Mouse (Mus musculus): Measurements from ENCODE around the gene Ica1. TPM values are rescaled to one million over a fixed set of nuclear protein-coding genes. Genes with fewer than 3 reads are reported as not detected.

Ica1 gene
- polyA plus RNA-seq, 1 experiment from 2014 or later, result 15.6 TPM

DNA sequence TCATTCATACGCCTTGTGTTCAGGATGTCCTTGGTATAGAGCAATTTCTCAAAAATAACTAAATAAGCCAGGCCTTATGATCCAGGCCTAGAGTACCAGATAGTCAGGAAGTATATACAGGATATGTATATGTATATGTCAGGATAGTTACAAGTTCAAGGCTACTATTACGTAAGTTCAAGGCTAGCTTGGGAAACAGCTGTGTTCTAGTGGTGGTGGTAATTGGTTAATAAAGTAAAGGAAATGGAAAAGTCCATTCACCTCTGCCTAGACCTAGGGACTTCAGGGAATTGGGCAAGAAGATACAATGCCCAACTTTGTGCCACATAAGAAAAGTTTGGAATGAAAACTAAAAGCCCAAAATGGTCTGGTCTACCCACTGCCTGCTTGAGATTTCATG lies 61.7 kb downstream of the Ica1 start:
- ATAC-seq (ENCODE audit: insufficient number of reproducible peaks, low FRiP score, low TSS enrichment, low read depth), result no peak
- Histone ChIP-seq H3K27me3 (no peaks in the 10 kb centered on the region), H3K4me2 (no peak overlapping the region), H3K4me3 (no peak overlapping the region), H3K4me1 (no peaks in the 10 kb centered on the region), H3K36me3 (no peaks in the 10 kb centered on the region), H3K27ac (no peak overlapping the region), H3K9me3 (no peaks in the 10 kb centered on the region), H3K9ac (no peak overlapping the region)
- WGBS, result 82% methylated on average over 2 of the region's 2 CpGs

DNA sequence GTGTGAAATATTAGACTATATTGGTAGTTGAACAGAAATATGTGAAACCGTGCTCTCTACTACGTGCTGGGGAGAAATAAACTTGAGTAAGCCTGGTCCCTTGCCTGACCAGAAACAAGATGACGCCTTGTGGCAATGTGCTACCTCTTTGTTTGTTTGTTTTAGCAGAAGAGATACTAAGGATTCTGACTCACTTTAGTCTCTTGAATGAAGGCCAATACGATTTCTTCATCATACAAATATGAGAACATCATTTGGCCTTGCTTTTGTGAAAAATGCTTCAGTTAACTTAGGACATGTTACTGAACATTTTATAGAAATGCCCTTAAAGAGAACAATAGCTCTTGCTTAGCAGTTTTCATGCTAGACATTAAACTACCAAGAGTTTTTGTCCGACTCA lies 67.0 kb downstream of the Ica1 start:
- no peaks in the 10 kb centered on the region for H3K4me1 ChIP-seq
- WGBS, result 85% methylated on average over 5 of the region's 5 CpGs
- no peak overlapping the region for H3K4me3 ChIP-seq
- H3K9ac ChIP-seq, result no peak overlapping the region
- H3K27me3 ChIP-seq, result no peaks in the 10 kb centered on the region
- H3K36me3 ChIP-seq, result no peaks in the 10 kb centered on the region
- ATAC-seq (ENCODE audit: insufficient number of reproducible peaks, low FRiP score, low TSS enrichment, low read depth), result no peak
- H3K27ac ChIP-seq, result no peak overlapping the region
- no peaks in the 10 kb centered on the region for H3K9me3 ChIP-seq
- no peak overlapping the region for H3K4me2 ChIP-seq

DNA sequence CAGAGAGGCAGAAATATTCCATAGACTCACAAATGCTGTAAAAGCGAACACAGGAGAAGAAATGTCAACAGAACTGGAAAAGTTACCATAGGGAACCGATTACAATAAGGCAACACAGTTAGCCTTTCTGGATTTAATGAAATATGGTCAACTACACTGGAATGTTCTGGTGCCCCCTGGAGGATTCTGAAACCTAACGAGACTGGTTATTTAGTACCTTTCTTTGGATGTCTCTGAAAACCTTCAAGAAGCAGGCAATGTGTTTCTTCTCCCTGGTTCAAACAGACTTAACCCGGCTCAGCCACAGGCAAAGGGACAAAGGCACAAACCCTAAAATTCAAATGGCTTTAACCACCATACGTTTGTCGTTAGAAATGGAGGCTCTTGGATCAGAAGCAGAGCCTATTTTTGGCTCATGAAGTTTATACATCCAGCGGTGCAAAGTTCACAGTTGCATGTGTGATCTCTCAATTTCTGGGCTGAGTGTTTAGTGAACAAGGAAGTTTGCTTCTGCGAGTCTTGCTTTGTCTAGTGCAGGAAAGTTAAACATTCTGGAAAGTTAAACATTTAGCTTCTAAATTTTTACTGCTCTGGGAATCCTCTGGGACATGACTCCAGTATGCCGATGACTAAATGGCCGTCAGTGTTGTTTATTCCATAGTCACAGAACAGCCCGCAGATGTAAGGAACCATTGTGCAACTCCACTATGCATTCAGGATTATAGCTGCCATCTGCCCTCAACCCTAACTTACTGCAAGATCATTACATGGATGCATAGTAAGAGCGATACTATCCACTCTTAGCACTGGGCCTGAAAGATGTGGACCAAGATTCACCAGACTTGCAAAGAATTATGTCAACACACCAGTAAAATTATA lies 83.4 kb downstream of the Ica1 start:
- WGBS, result 26% methylated on average over 12 of the region's 12 CpGs
- Histone ChIP-seq H3K36me3 (no peaks in the 10 kb centered on the region), H3K27ac (peak overlapping the region; percentile 85), H3K4me2 (no peak overlapping the region), H3K4me1 (peaks cover 14% of the 10 kb centered on the region), H3K9ac (no peak overlapping the region), H3K27me3 (no peaks in the 10 kb centered on the region), H3K9me3 (no peaks in the 10 kb centered on the region), H3K4me3 (no peak overlapping the region)
- 0 out of 2 replicates have a peak, but pooled peaks have one; percentile 14 for ATAC-seq (ENCODE audit: insufficient number of reproducible peaks, low FRiP score, low TSS enrichment, low read depth)

DNA sequence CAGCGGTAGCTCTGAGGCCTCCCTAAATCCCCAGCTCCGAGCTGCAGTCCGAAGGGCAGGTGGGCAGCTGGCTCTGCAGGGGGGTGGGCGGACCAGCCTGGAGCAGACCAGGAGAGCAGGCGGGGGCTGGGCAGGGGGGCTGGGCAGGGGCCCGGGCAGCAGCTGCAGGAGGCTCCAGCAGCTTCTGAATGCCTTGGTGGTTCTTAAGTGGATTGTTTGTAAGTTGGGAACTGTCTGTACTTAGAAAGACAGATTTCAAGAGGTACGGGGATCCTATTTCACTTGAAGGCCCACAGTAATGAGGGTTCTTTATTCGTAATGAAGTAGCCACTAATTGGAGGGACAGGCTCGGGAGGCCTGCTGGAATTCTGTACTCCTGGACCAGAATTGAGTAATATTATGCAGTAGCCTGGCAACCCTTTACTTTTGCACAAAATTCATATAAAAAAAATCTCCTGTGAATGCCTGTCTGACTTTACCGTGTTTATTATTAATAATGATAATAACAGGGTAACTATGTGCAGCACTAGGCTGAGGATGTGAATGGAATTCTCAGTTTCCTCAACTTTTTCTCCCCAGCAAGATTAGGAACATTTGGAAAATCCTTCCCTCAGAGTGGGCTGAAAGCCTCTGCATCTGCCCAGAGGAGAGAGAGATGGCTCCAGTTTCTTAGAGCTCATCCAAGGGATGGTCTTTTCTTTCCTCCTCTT lies 84.2 kb downstream of the Ica1 start:
- Histone ChIP-seq H3K9me3 (no peaks in the 10 kb centered on the region), H3K4me3 (no peak overlapping the region), H3K27ac (peak overlapping the region; percentile 85), H3K27me3 (no peaks in the 10 kb centered on the region), H3K4me1 (peaks cover 14% of the 10 kb centered on the region), H3K4me2 (no peak overlapping the region), H3K9ac (no peak overlapping the region), H3K36me3 (no peaks in the 10 kb centered on the region)
- ATAC-seq (ENCODE audit: insufficient number of reproducible peaks, low FRiP score, low TSS enrichment, low read depth), result peak; percentile 67; the same call in 1 of the 2 replicates
- 16% methylated on average over 10 of the region's 10 CpGs for whole genome bisulfite sequencing

DNA sequence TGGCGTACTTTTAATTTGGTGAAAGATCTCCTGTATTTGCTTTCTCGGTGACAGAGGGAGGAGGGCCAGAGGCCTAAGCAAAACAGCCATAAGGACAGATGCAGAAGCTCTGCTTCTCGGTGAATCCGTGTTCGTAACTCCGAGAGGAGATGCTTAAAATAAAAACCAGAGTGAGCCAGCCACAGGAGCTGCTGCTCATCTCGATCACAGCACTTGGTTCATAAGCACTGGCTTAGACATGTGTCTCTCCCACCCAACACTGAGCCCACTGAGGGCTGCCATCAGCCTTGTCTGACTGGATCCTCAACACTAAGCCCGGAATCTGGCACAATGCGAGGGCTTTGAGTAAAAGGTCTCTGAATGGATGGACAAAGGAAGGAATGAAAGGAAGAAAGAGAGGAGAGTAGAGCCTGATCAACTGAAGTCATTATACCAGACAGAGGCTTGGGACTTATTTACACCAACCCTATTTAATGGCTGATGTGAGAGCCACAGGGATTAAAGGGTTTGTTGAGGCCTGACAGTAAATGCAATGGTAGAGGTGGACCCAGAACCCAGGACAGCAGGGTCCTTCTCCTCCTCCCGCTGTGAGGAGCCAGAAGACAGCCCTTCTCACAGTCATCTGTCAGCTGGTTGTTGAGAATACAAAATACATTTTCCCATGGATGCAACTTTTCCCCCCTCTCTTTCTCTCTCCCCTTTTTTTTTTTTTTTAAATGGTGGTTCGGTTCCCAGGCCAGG lies 85.0 kb downstream of the Ica1 start:
- H3K4me3 ChIP-seq, result no peak overlapping the region
- WGBS, result 58% methylated on average over 11 of the region's 11 CpGs
- H3K27me3 ChIP-seq, result no peaks in the 10 kb centered on the region
- no peaks in the 10 kb centered on the region for H3K9me3 ChIP-seq
- no peak overlapping the region for H3K9ac ChIP-seq
- no peak for ATAC-seq (ENCODE audit: insufficient number of reproducible peaks, low FRiP score, low TSS enrichment, low read depth)
- H3K4me1 ChIP-seq, result peaks cover 14% of the 10 kb centered on the region
- H3K4me2 ChIP-seq, result no peak overlapping the region
- no peaks in the 10 kb centered on the region for H3K36me3 ChIP-seq
- peak overlapping the region; percentile 85 for H3K27ac ChIP-seq

DNA sequence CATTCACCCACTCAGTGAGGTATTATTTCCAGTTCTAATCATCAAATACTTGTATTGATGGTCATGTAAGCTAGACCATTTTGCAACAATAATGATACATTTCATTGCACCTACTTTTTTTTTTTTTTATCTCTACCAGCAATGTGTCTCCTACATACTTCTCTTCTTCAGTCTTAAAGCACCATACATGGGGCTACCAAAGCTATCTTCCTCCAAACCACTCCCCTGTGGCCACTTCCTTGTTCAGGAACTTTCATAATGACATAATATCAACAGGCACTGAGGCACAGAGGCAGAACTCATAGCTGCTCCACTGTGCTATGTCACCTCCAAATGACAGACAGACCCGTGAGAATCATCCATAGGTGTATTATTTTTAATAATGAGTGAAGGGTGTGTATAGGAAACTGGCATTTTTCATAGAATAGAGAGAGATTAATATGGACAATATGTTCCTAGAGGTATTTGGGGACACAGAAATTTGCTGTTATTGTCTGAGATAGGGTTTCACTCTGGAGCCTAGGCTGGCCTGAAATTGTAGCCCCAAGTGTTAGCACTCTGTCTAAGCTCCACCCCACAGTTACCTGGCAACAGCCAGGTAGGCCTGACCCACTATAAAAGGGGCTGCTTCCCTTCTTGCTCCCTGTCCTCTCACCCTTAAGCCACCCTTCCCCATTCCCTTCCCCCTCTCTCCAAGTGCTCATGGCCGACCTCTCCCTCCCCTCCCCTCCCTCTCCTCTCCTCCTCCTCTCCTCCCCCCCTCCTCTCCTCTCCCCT lies 86.9 kb downstream of the Ica1 start:
- peaks cover 16% of the 10 kb centered on the region for H3K4me1 ChIP-seq
- H3K27me3 ChIP-seq, result no peaks in the 10 kb centered on the region
- no peaks in the 10 kb centered on the region for H3K36me3 ChIP-seq
- H3K27ac ChIP-seq, result no peak overlapping the region
- H3K9me3 ChIP-seq, result no peaks in the 10 kb centered on the region
- 62% methylated on average over 2 of the region's 2 CpGs for WGBS
- H3K4me3 ChIP-seq, result no peak overlapping the region
- H3K4me2 ChIP-seq, result no peak overlapping the region
- no peak for ATAC-seq (ENCODE audit: insufficient number of reproducible peaks, low FRiP score, low TSS enrichment, low read depth)
- no peak overlapping the region for H3K9ac ChIP-seq

DNA sequence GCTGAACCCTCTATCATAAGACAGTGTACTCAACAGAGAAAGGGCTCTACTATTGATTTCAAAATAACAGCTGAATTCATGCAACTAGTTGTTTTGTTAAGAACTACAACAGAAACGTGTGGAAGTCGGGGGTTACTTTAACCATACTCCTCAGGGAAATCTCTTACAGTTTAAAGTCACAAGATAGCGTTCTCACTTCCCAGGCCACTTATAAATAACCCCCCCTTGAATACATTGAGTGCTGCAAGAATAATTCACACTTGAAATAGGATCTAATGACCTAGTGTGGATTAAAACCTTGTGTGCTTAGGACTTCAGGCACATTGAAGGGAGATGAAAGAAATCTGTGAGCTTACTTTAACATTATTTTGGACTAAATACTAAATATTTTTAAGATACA lies 87.8 kb downstream of the Ica1 start:
- Histone ChIP-seq H3K4me1 (peaks cover 16% of the 10 kb centered on the region), H3K36me3 (no peaks in the 10 kb centered on the region), H3K27me3 (no peaks in the 10 kb centered on the region), H3K27ac (no peak overlapping the region), H3K4me3 (no peak overlapping the region), H3K4me2 (no peak overlapping the region), H3K9ac (no peak overlapping the region), H3K9me3 (no peaks in the 10 kb centered on the region)
- no peak for ATAC-seq (ENCODE audit: insufficient number of reproducible peaks, low FRiP score, low TSS enrichment, low read depth)
- 37% methylated on average over 3 of the region's 3 CpGs for WGBS

DNA sequence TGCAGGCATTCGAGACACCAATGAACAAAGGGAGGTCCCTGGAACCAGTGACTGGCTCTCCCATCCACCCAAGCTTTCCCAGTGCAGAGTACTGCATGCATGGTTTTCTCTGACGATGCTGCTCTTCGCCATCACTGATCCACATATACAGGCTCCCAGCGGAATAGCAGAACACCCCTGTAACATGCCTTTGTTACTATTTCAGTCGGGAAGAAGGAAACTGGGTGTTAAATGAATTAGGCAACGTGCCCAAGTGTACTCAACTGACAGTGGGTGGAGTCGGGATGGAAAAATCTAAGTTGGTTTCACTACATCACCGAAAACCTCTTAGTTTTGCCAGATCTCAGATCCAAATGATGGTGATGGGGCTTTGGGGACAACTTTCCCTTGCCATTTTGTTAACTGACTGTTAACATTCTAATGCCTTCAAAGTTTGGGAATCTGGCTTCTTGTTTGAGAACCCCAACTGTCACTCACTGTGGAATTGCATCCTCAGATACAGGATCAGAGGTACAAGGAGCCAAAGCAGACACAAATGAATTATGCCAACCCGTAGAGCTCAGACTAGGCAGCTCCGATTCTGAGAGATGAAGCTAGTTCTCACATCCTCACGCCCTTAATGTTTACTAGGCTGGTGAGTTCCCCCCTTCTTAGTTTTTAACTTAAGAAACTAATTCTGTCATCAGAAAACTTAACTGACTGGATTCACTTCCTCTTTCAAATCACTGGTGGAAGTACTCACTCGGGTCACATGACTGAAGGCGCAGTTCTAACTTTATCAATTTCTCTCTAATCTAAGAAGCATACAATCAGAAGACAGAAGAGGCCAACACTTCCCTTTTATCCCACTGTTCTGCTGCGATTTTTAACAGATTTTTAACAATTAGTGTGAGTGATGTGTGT lies 91.4 kb downstream of the Ica1 start:
- no peak for ATAC-seq (ENCODE audit: insufficient number of reproducible peaks, low FRiP score, low TSS enrichment, low read depth)
- Histone ChIP-seq H3K27me3 (no peaks in the 10 kb centered on the region), H3K9ac (no peak overlapping the region), H3K27ac (no peak overlapping the region), H3K4me3 (no peak overlapping the region), H3K4me2 (no peak overlapping the region), H3K9me3 (no peaks in the 10 kb centered on the region), H3K4me1 (peaks cover 5% of the 10 kb centered on the region; the same call in 1 of the 2 replicates), H3K36me3 (no peaks in the 10 kb centered on the region)
- 73% methylated on average over 14 of the region's 14 CpGs for WGBS

DNA sequence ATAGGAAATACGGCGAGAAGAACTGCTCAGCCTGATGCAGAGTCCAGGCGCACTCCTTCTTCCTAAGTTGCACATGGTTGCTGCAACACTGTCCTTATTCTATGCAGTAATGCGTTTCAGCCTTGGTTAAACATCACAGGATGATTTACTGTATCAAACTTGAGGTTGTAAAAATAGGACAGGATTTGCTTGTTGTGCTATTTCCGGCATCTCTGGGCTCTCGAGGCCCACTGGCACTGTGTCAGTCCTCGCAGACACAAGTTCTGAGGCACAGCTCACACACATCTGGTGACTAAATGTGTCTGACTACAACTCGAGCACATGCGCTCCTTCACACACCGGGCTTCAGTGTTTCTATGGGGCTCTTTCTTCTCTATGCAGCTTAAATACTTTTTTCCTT lies 94.9 kb downstream of the Ica1 start:
- peaks cover 5% of the 10 kb centered on the region; the same call in 1 of the 2 replicates for H3K4me1 ChIP-seq
- H3K36me3 ChIP-seq, result no peaks in the 10 kb centered on the region
- peak; percentile 72 for ATAC-seq (ENCODE audit: insufficient number of reproducible peaks, low FRiP score, low TSS enrichment, low read depth)
- H3K27me3 ChIP-seq, result no peaks in the 10 kb centered on the region
- no peak overlapping the region for H3K9ac ChIP-seq
- no peaks in the 10 kb centered on the region for H3K9me3 ChIP-seq
- peak overlapping the region; percentile 51 for H3K27ac ChIP-seq
- WGBS, result 49% methylated on average over 10 of the region's 10 CpGs
- H3K4me3 ChIP-seq, result no peak overlapping the region
- H3K4me2 ChIP-seq, result no peak overlapping the region

DNA sequence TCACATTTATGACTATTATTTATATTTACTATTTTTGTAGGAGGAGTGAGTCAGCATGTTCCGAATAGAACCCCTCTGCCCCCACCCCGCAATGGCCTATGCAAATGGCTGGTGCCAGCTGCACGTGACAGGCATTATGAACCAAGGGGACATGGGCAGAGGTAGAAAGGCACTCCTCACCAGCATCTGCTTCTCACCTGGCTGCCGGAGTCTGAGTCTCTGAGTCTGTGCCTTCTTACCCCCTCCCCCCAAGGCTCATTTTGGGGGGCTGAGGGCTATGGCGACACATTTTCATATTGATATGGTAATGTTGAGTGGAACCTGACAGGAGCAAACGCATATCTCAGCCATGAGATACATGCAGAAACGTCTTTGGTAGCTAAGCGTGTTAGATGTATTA lies 97.4 kb downstream of the Ica1 start:
- no peak for ATAC-seq (ENCODE audit: insufficient number of reproducible peaks, low FRiP score, low TSS enrichment, low read depth)
- H3K4me1 ChIP-seq, result peaks cover 3% of the 10 kb centered on the region; the same call in 1 of the 2 replicates
- H3K4me3 ChIP-seq, result no peak overlapping the region
- no peak overlapping the region for H3K27ac ChIP-seq
- H3K4me2 ChIP-seq, result no peak overlapping the region
- H3K9me3 ChIP-seq, result no peaks in the 10 kb centered on the region
- H3K27me3 ChIP-seq, result no peaks in the 10 kb centered on the region
- whole genome bisulfite sequencing, result 86% methylated on average over 8 of the region's 8 CpGs
- no peaks in the 10 kb centered on the region for H3K36me3 ChIP-seq
- no peak overlapping the region for H3K9ac ChIP-seq
